Mouse (Mus musculus): ENCODE measurements around the gene Ryr2.

- no peak for TF ChIP-seq POLR2A (IDR thresholded peaks at IDR 0.05; ENCODE audit: insufficient read depth, low read depth, low read length)
- TF ChIP-seq CTCF (IDR thresholded peaks at IDR 0.05), result no peak
Observed at GRCm38 (mm10) chr13:11757894-11758293, 348.9 kb downstream of the Ryr2 start.
